Mouse (Mus musculus) thymus, adult 2 months (tissue): Measurements from ENCODE around the gene Trmt13.

Source experiments
- CTCF ChIP-seq: fragments of 200-500 bp; IDR thresholded peaks from 2 replicates; pipeline ENCODE4 v1.5.1; 2012; ENCODE audit warnings: mild to moderate bottlenecking, control low read depth, low read length, moderate library complexity, borderline replicate concordance; ENCODE audit not compliant: control insufficient read depth, poor library complexity, insufficient read depth; ENCODE audit errors: extremely low read depth
- POLR2A ChIP-seq: fragments of 200-500 bp; IDR thresholded peaks from 2 replicates; pipeline ENCODE4 v1.6.1; 2012; ENCODE audit warnings: mild to moderate bottlenecking, low read length, control low read depth, moderate library complexity; ENCODE audit not compliant: control insufficient read depth, poor library complexity, insufficient read depth; ENCODE audit errors: extremely low read depth

DNA sequence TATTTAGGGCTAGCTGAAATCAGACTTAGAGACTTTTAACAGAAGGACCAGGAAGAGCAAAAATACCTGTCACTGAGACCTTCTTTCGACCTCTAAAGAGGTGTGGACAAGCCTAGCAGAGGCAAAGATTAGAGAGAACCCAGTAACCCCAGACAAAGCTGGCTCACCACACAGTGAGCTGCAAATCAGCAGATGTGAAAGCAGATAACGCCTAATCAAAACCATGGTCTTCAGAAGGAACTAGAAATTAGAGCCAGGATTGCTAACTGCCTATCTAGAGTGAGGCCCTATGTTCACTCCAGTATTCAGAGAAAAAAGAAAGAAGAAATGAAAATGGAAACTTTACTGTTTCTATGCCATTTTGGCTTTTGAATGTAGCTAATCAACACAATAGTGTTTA lies 28.0 kb upstream of the Trmt13 start:
- TF ChIP-seq CTCF (no peak), POLR2A (no peak)
